In the genomic region with DNA sequence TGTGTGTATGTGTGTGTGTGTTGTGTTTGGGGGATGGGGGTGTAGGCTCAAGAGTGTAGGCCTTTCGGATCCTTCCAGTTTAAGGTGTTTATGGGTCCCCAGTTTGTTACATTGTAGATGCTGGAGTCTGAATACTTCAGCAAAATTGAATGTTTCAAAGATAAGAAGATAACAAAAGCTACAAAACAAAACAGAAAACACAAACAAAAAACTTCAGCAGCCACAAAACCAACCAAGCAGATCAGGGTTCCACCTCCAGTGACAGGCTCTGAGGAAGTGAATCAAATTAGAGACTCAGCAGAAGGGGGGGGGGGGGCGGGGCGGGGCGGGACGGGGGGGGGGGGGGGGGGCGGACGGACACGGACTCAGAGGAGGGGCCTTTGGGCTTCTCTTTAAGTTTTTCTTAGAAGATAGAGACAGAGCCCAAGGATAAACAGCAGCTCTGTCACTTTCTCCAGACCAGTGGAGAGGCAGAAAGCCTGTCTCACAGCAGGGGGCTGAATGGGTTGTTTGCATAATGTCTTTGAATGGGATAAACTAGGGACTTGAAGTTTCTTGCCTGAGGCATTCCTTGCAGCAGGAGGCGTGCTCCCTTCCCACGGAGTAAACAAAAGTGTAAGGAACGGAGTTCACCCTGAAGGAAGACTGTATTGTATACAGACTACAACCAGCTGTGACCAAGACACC, we compare ENCODE assay signal across 8 mouse cellular contexts. TPM values are rescaled to one million over a fixed set of nuclear protein-coding genes. Genes with fewer than 3 reads are reported as not detected.
DNase-seq lines count a peak whose midpoint lies in the region; ATAC-seq and TF ChIP-seq lines count a peak whose summit lies in the region.

No protein-coding gene starts in this region.

- H3K36me3 ChIP-seq in CH12.LX (replicated peaks in 1 of 2; ENCODE audit: control insufficient read depth in 1 of 2, insufficient read depth in 1 of 2, low read length in 1 of 2): peaks cover 0 to 2% of the 10 kb centered on the region in 2 experiments
- H3K36me3 ChIP-seq in heart, postnatal 0 days (replicated peaks; ENCODE audit: control insufficient read depth, insufficient read depth, low read length): no peaks in the 10 kb centered on the region
- H3K36me3 ChIP-seq in stomach, embryonic 16.5 days (ENCODE audit: control insufficient read depth, insufficient read depth, low read length): no peaks in the 10 kb centered on the region

- no peak for TF ChIP-seq EP300 in CH12.LX (IDR thresholded peaks at IDR 0.05; ENCODE audit: low read length)
- TF ChIP-seq EP300 in heart, postnatal 0 days (IDR thresholded peaks at IDR 0.05; ENCODE audit: low read depth): no peak

- TF ChIP-seq POLR2A in CH12.LX (IDR thresholded peaks at IDR 0.05; ENCODE audit: low read depth, low read length): no peak
- TF ChIP-seq POLR2A in lung, adult 2 months (IDR thresholded peaks at IDR 0.05; ENCODE audit: borderline replicate concordance, extremely low read depth, low read depth, low read length): no peak

- TF ChIP-seq CTCF in CH12.LX (conservative IDR thresholded peaks at IDR 0.05 in 1 of 2, IDR thresholded peaks at IDR 0.05 in 1 of 2; ENCODE audit: low read depth in 2 of 2, low read length in 2 of 2): no peak
- TF ChIP-seq CTCF in heart, postnatal 0 days (IDR thresholded peaks at IDR 0.05; ENCODE audit: low read depth): 0 out of 2 replicates have a peak, but pooled peaks have one; percentile 8
- peak; percentile 59 for TF ChIP-seq CTCF in lung, adult 2 months (IDR thresholded peaks at IDR 0.05; ENCODE audit: insufficient read depth, low read length)

- in situ Hi-C loops in CH12.LX (cut with MboI; ENCODE audit: low pct_ligation_motif_present, low pct_unique_long_range_greater_than_20kb, low sequenced_read_pairs): no loop called here

- no peaks in the 10 kb centered on the region for H3K9me3 ChIP-seq in CH12.LX (replicated peaks; ENCODE audit: low read length)
- H3K9me3 ChIP-seq in heart, postnatal 0 days (replicated peaks; ENCODE audit: control insufficient read depth, low read length): no peaks in the 10 kb centered on the region
- H3K9me3 ChIP-seq in stomach, embryonic 16.5 days (replicated peaks; ENCODE audit: control insufficient read depth, low read length): no peaks in the 10 kb centered on the region

- WGBS in heart, postnatal 0 days: 26% methylated on average over 6 of the region's 11 CpGs
- 27% methylated on average over 4 of the region's 11 CpGs for WGBS in lung, adult 2 months
- WGBS in stomach, embryonic 16.5 days: 22% methylated on average over 4 of the region's 11 CpGs

- dilution Hi-C loops in CH12.LX (cut with MboI; ENCODE audit: extremely low pct_ligation_motif_present, extremely low pct_unique_long_range_greater_than_20kb, low sequenced_read_pairs): no loop called here

- no peak for TF ChIP-seq RAD21 in CH12.LX (IDR thresholded peaks at IDR 0.05; ENCODE audit: low read depth, low read length)

- H3K4me2 ChIP-seq in CH12.LX (ENCODE audit: insufficient read depth, low read depth, poor library complexity, severe bottlenecking): no peak overlapping the region
- H3K4me2 ChIP-seq in heart, postnatal 0 days (ENCODE audit: low read depth, low read length): no peak overlapping the region
- H3K4me2 ChIP-seq in stomach, embryonic 16.5 days (ENCODE audit: low read depth, low read length): no peak overlapping the region

- H3K4me3 ChIP-seq in CH12.LX (replicated peaks in 1 of 3; ENCODE audit: low read depth in 2 of 3, low read length in 2 of 3, poor library complexity in 1 of 3): no peak overlapping the region
- H3K4me3 ChIP-seq in heart, postnatal 0 days (ENCODE audit: low read depth, low read length): no peak overlapping the region
- H3K4me3 ChIP-seq in lung, adult 2 months (replicated peaks; ENCODE audit: extremely low read depth, low read depth, low read length): peak overlapping the region; percentile 8
- no peak overlapping the region for H3K4me3 ChIP-seq in stomach, embryonic 16.5 days (replicated peaks; ENCODE audit: low read length)

- DNase-seq in CH12.LX (ENCODE audit: extremely low read depth) (no peak), R1 (ENCODE audit: low read depth, low spot score) (peak; percentile 98)
- DNase-seq in heart, postnatal 0 days (ENCODE audit: low spot score): no peak
- DNase-seq in lung, adult 2 months: no peak
- no peak for DNase-seq in layer of hippocampus, postnatal 14 days (ENCODE audit: low spot score in 2 of 2)
- DNase-seq in spleen, postnatal 4 days (ENCODE audit: low spot score in 2 of 2): no peak
- no peak for DNase-seq in spleen, postnatal 14 days (ENCODE audit: low spot score in 2 of 2)

- peaks cover 9 to 37% of the 10 kb centered on the region in 2 experiments for H3K4me1 ChIP-seq in CH12.LX (ENCODE audit: control insufficient read depth in 1 of 2, insufficient read depth in 2 of 2)
- H3K4me1 ChIP-seq in heart, postnatal 0 days (ENCODE audit: control insufficient read depth, insufficient read depth): no peaks in the 10 kb centered on the region
- H3K4me1 ChIP-seq in lung, adult 2 months (ENCODE audit: control insufficient read depth, insufficient read depth, low read length): peaks cover 5% of the 10 kb centered on the region; the same call in 1 of the 2 replicates
- peaks cover 11% of the 10 kb centered on the region; the same call in 1 of the 2 replicates for H3K4me1 ChIP-seq in stomach, embryonic 16.5 days (ENCODE audit: control insufficient read depth, insufficient read depth, low read length)

- H3K27me3 ChIP-seq in CH12.LX (replicated peaks): no peaks in the 10 kb centered on the region
- no peaks in the 10 kb centered on the region for H3K27me3 ChIP-seq in heart, postnatal 0 days (ENCODE audit: control insufficient read depth, insufficient read depth, low read length)
- H3K27me3 ChIP-seq in stomach, embryonic 16.5 days (ENCODE audit: control insufficient read depth, insufficient read depth, low read length): no peaks in the 10 kb centered on the region

- ATAC-seq in heart, postnatal 0 days (ENCODE audit: insufficient read depth, low read depth): no peak
- peak; percentile 68; the same call in 1 of the 2 replicates for ATAC-seq in stomach, embryonic 16.5 days (ENCODE audit: insufficient read depth, low FRiP score)

- no peak overlapping the region for H3K27ac ChIP-seq in CH12.LX (ENCODE audit: insufficient read depth, low read depth)
- H3K27ac ChIP-seq in heart, postnatal 0 days (ENCODE audit: low read depth): no peak overlapping the region
- H3K27ac ChIP-seq in stomach, embryonic 16.5 days (ENCODE audit: low read length): peak overlapping the region; percentile 54

- H3K79me2 ChIP-seq in CH12.LX (replicated peaks; ENCODE audit: control insufficient read depth, extremely low read depth, insufficient read depth, poor library complexity, severe bottlenecking): no peaks in the 10 kb centered on the region

- no peak overlapping the region for H3K9ac ChIP-seq in CH12.LX (ENCODE audit: insufficient read depth, low read depth)
- H3K9ac ChIP-seq in heart, postnatal 0 days (replicated peaks; ENCODE audit: low read depth, low read length): no peak overlapping the region
- H3K9ac ChIP-seq in stomach, embryonic 16.5 days (ENCODE audit: low read length): no peak overlapping the region

TF ChIP-seq in CH12.LX, 34 proteins besides CTCF, POLR2A, EP300 and RAD21:
- no peak for TF ChIP-seq USF2 (conservative IDR thresholded peaks at IDR 0.05; ENCODE audit: low read depth, low read length)
- TF ChIP-seq MAZ (IDR thresholded peaks at IDR 0.05; ENCODE audit: low read depth, low read length): peak; percentile 52; the same call in 1 of the 2 replicates
- TF ChIP-seq CHD2 (IDR thresholded peaks at IDR 0.05; ENCODE audit: low read length): no peak
- no peak for TF ChIP-seq ZNF384 (IDR thresholded peaks at IDR 0.05; ENCODE audit: low read depth, low read length)
- no peak for TF ChIP-seq NRF1 (IDR thresholded peaks at IDR 0.05; ENCODE audit: low read depth, low read length)
- TF ChIP-seq ETS1 (conservative IDR thresholded peaks at IDR 0.05; ENCODE audit: low read depth, low read length): no peak
- no peak for TF ChIP-seq MAFK (IDR thresholded peaks at IDR 0.05; ENCODE audit: insufficient replicate concordance, low read length)
- no peak for TF ChIP-seq ZKSCAN1 (IDR thresholded peaks at IDR 0.05; ENCODE audit: borderline replicate concordance, low read depth, low read length)
- no peak for TF ChIP-seq JUN (IDR thresholded peaks at IDR 0.05; ENCODE audit: insufficient read depth, low read depth, low read length)

RNA-seq across cellular contexts. Expression of gene Ano10, which starts 8.9 kb away (rescaled TPM):
- total RNA-seq in CH12.LX (2012; rRNA removed) (18.2 and 23.9 TPM in 2 replicates), CH12.LX (2014; rRNA removed) (7.3 and 9.5 TPM in 2 replicates)
- polyA plus RNA-seq in CH12.LX (2012; ENCODE audit: insufficient read length, low read depth): 11.4 and 12.2 TPM in 2 replicates
- total RNA-seq in heart, postnatal 0 days (2014; rRNA removed; ENCODE audit: low replicate concordance): 24.1 and 25.5 TPM in 2 replicates
- 21.0 and 21.3 TPM in 2 replicates for polyA plus RNA-seq in heart, postnatal 0 days (2015; fragmentation: Nextera tagmentation; extraction: Ambion mirVana)
- 48.7 and 50.6 TPM in 2 replicates for polyA plus RNA-seq in lung, adult 2 months (2012; rRNA removed)
- 38.6 and 45.0 TPM in 2 replicates for polyA plus RNA-seq in stomach, embryonic 16.5 days (2015; fragmentation: Nextera tagmentation; extraction: Ambion mirVana)
- 10 to 100 TPM; 23.8 to 28.5 TPM for total RNA-seq in layer of hippocampus, postnatal 14 days (2021)

Comparison
In these comparisons a context has a peak if more than half of its experiments do, and no peak if none do; other contexts are left out.
1. CTCF ChIP-seq: peak in heart, postnatal 0 days (single experiment) and lung, adult 2 months (single experiment); none in CH12.LX (0 of 2).